Mouse (Mus musculus): ENCODE results near the gene Uqcr11. TPM values are rescaled to one million over a fixed set of nuclear protein-coding genes. Genes with fewer than 3 reads are reported as not detected.
A peak's percentile ranks its signal among the peaks of the same experiment; 100 is the strongest.

Uqcr11 gene
- polyA plus RNA-seq, 1 experiment from 2014 or later: 476 TPM

- H3K27ac ChIP-seq (ENCODE audit: low read depth, low read length): no peak overlapping the region
- H3K36me3 ChIP-seq (ENCODE audit: control insufficient read depth, insufficient read depth, low read length): no peaks in the 10 kb centered on the region
- no peak for ATAC-seq (ENCODE audit: low FRiP score)
- 82% methylated on average over 7 of the region's 8 CpGs for WGBS
- DNase-seq (ENCODE audit: low spot score, missing footprints): no peak
- no peaks in the 10 kb centered on the region for H3K9me3 ChIP-seq (ENCODE audit: control insufficient read depth, low read length)
- no peak overlapping the region for H3K4me2 ChIP-seq
- H3K4me3 ChIP-seq (ENCODE audit: low read depth, low read length): no peak overlapping the region
- H3K27me3 ChIP-seq (ENCODE audit: control insufficient read depth, insufficient read depth, low read length): no peaks in the 10 kb centered on the region
- H3K9ac ChIP-seq (ENCODE audit: low read length): no peak overlapping the region
- H3K4me1 ChIP-seq (ENCODE audit: control insufficient read depth, insufficient read depth, low read length): peaks cover 4% of the 10 kb centered on the region; the same call in 1 of the 2 replicates
These were observed 37.1 kb upstream of the Uqcr11 start for GRCm38 (mm10) chr10:80443575-80444278.

- no peaks in the 10 kb centered on the region for H3K27me3 ChIP-seq (ENCODE audit: control insufficient read depth, insufficient read depth, low read length)
- no peaks in the 10 kb centered on the region for H3K36me3 ChIP-seq (ENCODE audit: control insufficient read depth, insufficient read depth, low read length)
- peaks cover 4% of the 10 kb centered on the region; the same call in 1 of the 2 replicates for H3K4me1 ChIP-seq (ENCODE audit: control insufficient read depth, insufficient read depth, low read length)
- WGBS: 53% methylated on average over 2 of the region's 2 CpGs
- DNase-seq (ENCODE audit: low spot score, missing footprints): no peak
- H3K4me3 ChIP-seq (ENCODE audit: low read depth, low read length): no peak overlapping the region
- no peak overlapping the region for H3K4me2 ChIP-seq
- H3K9me3 ChIP-seq (ENCODE audit: control insufficient read depth, low read length): no peaks in the 10 kb centered on the region
- no peak overlapping the region for H3K9ac ChIP-seq (ENCODE audit: low read length)
- ATAC-seq (ENCODE audit: low FRiP score): no peak
- H3K27ac ChIP-seq (ENCODE audit: low read depth, low read length): no peak overlapping the region
These were observed 36.4 kb upstream of the Uqcr11 start for GRCm38 (mm10) chr10:80442989-80443388.

- H3K36me3 ChIP-seq (ENCODE audit: control insufficient read depth, insufficient read depth, low read length): no peaks in the 10 kb centered on the region
- no peak for ATAC-seq (ENCODE audit: low FRiP score)
- no peaks in the 10 kb centered on the region for H3K4me1 ChIP-seq (ENCODE audit: control insufficient read depth, insufficient read depth, low read length)
- H3K9me3 ChIP-seq (ENCODE audit: control insufficient read depth, low read length): no peaks in the 10 kb centered on the region
- H3K27me3 ChIP-seq (ENCODE audit: control insufficient read depth, insufficient read depth, low read length): no peaks in the 10 kb centered on the region
- 66% methylated on average over 8 of the region's 8 CpGs for WGBS
- no peak overlapping the region for H3K4me2 ChIP-seq
- no peak overlapping the region for H3K27ac ChIP-seq (ENCODE audit: low read depth, low read length)
- no peak for DNase-seq (ENCODE audit: low spot score, missing footprints)
- no peak overlapping the region for H3K4me3 ChIP-seq (ENCODE audit: low read depth, low read length)
- no peak overlapping the region for H3K9ac ChIP-seq (ENCODE audit: low read length)
These were observed 35.0 kb upstream of the Uqcr11 start for GRCm38 (mm10) chr10:80441598-80441997.

GRCm38 (mm10) chr10:80440031-80440430, 33.4 kb upstream of the Uqcr11 start:
- ATAC-seq (ENCODE audit: low FRiP score) (no peak), DNase-seq (ENCODE audit: low spot score, missing footprints) (no peak)
- H3K4me3 ChIP-seq (ENCODE audit: low read depth, low read length): no peak overlapping the region
- no peak overlapping the region for H3K27ac ChIP-seq (ENCODE audit: low read depth, low read length)
- no peak overlapping the region for H3K9ac ChIP-seq (ENCODE audit: low read length)
- no peak overlapping the region for H3K4me2 ChIP-seq
- no peaks in the 10 kb centered on the region for H3K27me3 ChIP-seq (ENCODE audit: control insufficient read depth, insufficient read depth, low read length)
- H3K9me3 ChIP-seq (ENCODE audit: control insufficient read depth, low read length): no peaks in the 10 kb centered on the region
- no peaks in the 10 kb centered on the region for H3K4me1 ChIP-seq (ENCODE audit: control insufficient read depth, insufficient read depth, low read length)
- H3K36me3 ChIP-seq (ENCODE audit: control insufficient read depth, insufficient read depth, low read length): no peaks in the 10 kb centered on the region

- no peak for ATAC-seq (ENCODE audit: low FRiP score)
- H3K27me3 ChIP-seq (ENCODE audit: control insufficient read depth, insufficient read depth, low read length): no peaks in the 10 kb centered on the region
- no peaks in the 10 kb centered on the region for H3K9me3 ChIP-seq (ENCODE audit: control insufficient read depth, low read length)
- H3K4me3 ChIP-seq (ENCODE audit: low read depth, low read length): no peak overlapping the region
- no peaks in the 10 kb centered on the region for H3K4me1 ChIP-seq (ENCODE audit: control insufficient read depth, insufficient read depth, low read length)
- H3K36me3 ChIP-seq (ENCODE audit: control insufficient read depth, insufficient read depth, low read length): no peaks in the 10 kb centered on the region
- no peak overlapping the region for H3K9ac ChIP-seq (ENCODE audit: low read length)
- 73% methylated on average over 4 of the region's 4 CpGs for WGBS
- no peak overlapping the region for H3K27ac ChIP-seq (ENCODE audit: low read depth, low read length)
- no peak overlapping the region for H3K4me2 ChIP-seq
- DNase-seq (ENCODE audit: low spot score, missing footprints): no peak
These were observed 31.3 kb upstream of the Uqcr11 start for GRCm38 (mm10) chr10:80437973-80438372.

GRCm38 (mm10) chr10:80436276-80436675, 29.6 kb upstream of the Uqcr11 start:
- H3K36me3 ChIP-seq (ENCODE audit: control insufficient read depth, insufficient read depth, low read length): no peaks in the 10 kb centered on the region
- no peak overlapping the region for H3K9ac ChIP-seq (ENCODE audit: low read length)
- no peak overlapping the region for H3K4me3 ChIP-seq (ENCODE audit: low read depth, low read length)
- H3K27ac ChIP-seq (ENCODE audit: low read depth, low read length): no peak overlapping the region
- H3K27me3 ChIP-seq (ENCODE audit: control insufficient read depth, insufficient read depth, low read length): no peaks in the 10 kb centered on the region
- H3K9me3 ChIP-seq (ENCODE audit: control insufficient read depth, low read length): no peaks in the 10 kb centered on the region
- peaks cover 9% of the 10 kb centered on the region for H3K4me1 ChIP-seq (ENCODE audit: control insufficient read depth, insufficient read depth, low read length)
- 7% methylated on average over 9 of the region's 9 CpGs for WGBS
- ATAC-seq (ENCODE audit: low FRiP score) (no peak), DNase-seq (ENCODE audit: low spot score, missing footprints) (no peak)
- no peak overlapping the region for H3K4me2 ChIP-seq

GRCm38 (mm10) chr10:80435764-80436163, 29.1 kb upstream of the Uqcr11 start:
- no peak for ATAC-seq (ENCODE audit: low FRiP score)
- no peak for DNase-seq (ENCODE audit: low spot score, missing footprints)
- no peak overlapping the region for H3K4me3 ChIP-seq (ENCODE audit: low read depth, low read length)
- no peak overlapping the region for H3K9ac ChIP-seq (ENCODE audit: low read length)
- no peaks in the 10 kb centered on the region for H3K9me3 ChIP-seq (ENCODE audit: control insufficient read depth, low read length)
- H3K4me2 ChIP-seq: no peak overlapping the region
- H3K27ac ChIP-seq (ENCODE audit: low read depth, low read length): no peak overlapping the region
- WGBS: 33% methylated on average over 7 of the region's 7 CpGs
- peaks cover 15% of the 10 kb centered on the region for H3K4me1 ChIP-seq (ENCODE audit: control insufficient read depth, insufficient read depth, low read length)
- H3K27me3 ChIP-seq (ENCODE audit: control insufficient read depth, insufficient read depth, low read length): no peaks in the 10 kb centered on the region
- no peaks in the 10 kb centered on the region; the same call in 1 of the 2 replicates for H3K36me3 ChIP-seq (ENCODE audit: control insufficient read depth, insufficient read depth, low read length)

GRCm38 (mm10) chr10:80434823-80435222, 28.2 kb upstream of the Uqcr11 start:
- ATAC-seq (ENCODE audit: low FRiP score): no peak
- Histone ChIP-seq H3K4me1 (ENCODE audit: control insufficient read depth, insufficient read depth, low read length) (peaks cover 20% of the 10 kb centered on the region), H3K4me3 (ENCODE audit: low read depth, low read length) (no peak overlapping the region)

GRCm38 (mm10) chr10:80434233-80434592, 27.6 kb upstream of the Uqcr11 start:
- peaks cover 20% of the 10 kb centered on the region for H3K4me1 ChIP-seq (ENCODE audit: control insufficient read depth, insufficient read depth, low read length)
- no peaks in the 10 kb centered on the region for H3K27me3 ChIP-seq (ENCODE audit: control insufficient read depth, insufficient read depth, low read length)
- peaks cover 13% of the 10 kb centered on the region; the same call in 1 of the 2 replicates for H3K36me3 ChIP-seq (ENCODE audit: control insufficient read depth, insufficient read depth, low read length)
- 16% methylated on average over 8 of the region's 8 CpGs for WGBS
- no peak for ATAC-seq (ENCODE audit: low FRiP score)
- H3K27ac ChIP-seq (ENCODE audit: low read depth, low read length): no peak overlapping the region
- DNase-seq (ENCODE audit: low spot score, missing footprints): no peak
- H3K4me2 ChIP-seq: no peak overlapping the region
- H3K4me3 ChIP-seq (ENCODE audit: low read depth, low read length): peak overlapping the region; percentile 100; the same call in 1 of the 2 replicates
- no peaks in the 10 kb centered on the region for H3K9me3 ChIP-seq (ENCODE audit: control insufficient read depth, low read length)
- H3K9ac ChIP-seq (ENCODE audit: low read length): no peak overlapping the region

More at GRCm38 (mm10) chr10:80434823-80435222, 28.2 kb upstream of the Uqcr11 start:
- no peak overlapping the region for H3K9ac ChIP-seq (ENCODE audit: low read length)
- WGBS: 91% methylated on average over 3 of the region's 3 CpGs
- peaks cover 8% of the 10 kb centered on the region; the same call in 1 of the 2 replicates for H3K36me3 ChIP-seq (ENCODE audit: control insufficient read depth, insufficient read depth, low read length)
- no peak for DNase-seq (ENCODE audit: low spot score, missing footprints)
- H3K27me3 ChIP-seq (ENCODE audit: control insufficient read depth, insufficient read depth, low read length): no peaks in the 10 kb centered on the region
- no peak overlapping the region for H3K27ac ChIP-seq (ENCODE audit: low read depth, low read length)
- H3K4me2 ChIP-seq: no peak overlapping the region
- no peaks in the 10 kb centered on the region for H3K9me3 ChIP-seq (ENCODE audit: control insufficient read depth, low read length)
